Mouse (Mus musculus): ENCODE data around the gene Shank2. TPM values are rescaled to one million over a fixed set of nuclear protein-coding genes. Genes with fewer than 3 reads are reported as not detected.

Shank2 gene
- polyA plus RNA-seq, 1 experiment from 2014 or later: 0.31 TPM

- no peak for DNase-seq (ENCODE audit: low spot score)
- Histone ChIP-seq H3K9me3 (no peaks in the 10 kb centered on the region), H3K4me1 (no peaks in the 10 kb centered on the region), H3K27ac (no peak overlapping the region), H3K27me3 (ENCODE audit: insufficient read depth, poor library complexity, severe bottlenecking) (peaks cover 21% of the 10 kb centered on the region; the same call in 1 of the 2 replicates), H3K4me3 (no peak overlapping the region), H3K36me3 (no peaks in the 10 kb centered on the region)
- 87% methylated on average over 5 of the region's 5 CpGs for WGBS
Measured at GRCm38 (mm10) chr7:144228683-144229082, 227.0 kb downstream of the Shank2 start.

DNA sequence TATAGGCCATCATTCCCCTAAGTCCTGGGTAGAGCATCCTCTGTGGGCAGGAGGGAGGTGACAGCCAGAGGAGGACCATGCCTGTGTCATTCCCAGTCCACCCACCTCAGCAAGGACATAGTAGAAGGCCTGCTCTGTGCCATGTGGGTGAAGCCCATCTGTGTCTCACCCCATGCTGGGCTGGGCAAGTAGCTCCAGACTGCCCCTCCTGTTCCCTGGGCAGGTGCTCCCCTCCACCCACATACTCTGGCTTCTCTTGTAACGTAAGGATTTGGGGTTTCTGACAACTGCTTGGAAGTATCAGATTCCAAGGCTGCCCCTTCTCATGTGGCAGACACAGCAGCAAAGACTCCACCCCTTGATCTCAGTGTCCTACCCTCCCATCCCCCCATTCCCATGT is 227.7 kb downstream of the Shank2 start:
- no peak for DNase-seq (ENCODE audit: low spot score)
- H3K27ac ChIP-seq: no peak overlapping the region
- WGBS: 31% methylated on average over 1 of the region's 1 CpGs

DNA sequence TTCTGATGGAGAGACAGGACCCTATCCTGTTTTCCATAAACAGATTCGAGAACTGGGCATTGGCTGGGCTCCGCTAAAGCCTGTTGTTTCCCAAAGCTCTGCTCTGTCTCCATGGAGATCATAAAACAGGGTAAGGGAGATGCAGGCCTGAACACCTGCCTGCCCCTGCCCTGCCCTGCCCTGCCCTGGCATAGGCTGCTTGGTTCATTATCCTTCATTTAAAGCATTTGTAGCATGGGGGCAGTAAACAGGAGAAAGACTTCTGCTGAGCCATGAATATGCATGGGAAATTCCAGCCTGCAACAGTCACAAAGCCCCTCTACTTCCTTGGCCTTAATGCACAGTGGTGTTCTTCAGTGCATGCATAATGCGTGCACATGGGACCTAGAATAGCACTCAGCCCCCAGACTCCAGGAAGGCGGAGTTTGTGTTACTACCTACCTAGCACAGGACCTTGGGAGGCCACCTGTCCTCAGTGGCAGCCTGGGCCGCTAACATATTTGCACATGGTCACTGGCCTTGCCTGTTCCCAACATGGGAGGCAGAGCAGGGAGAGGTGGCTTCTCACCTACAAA is 230.5 kb downstream of the Shank2 start:
- no peak overlapping the region for H3K27ac ChIP-seq
- H3K4me1 ChIP-seq: peaks cover 9% of the 10 kb centered on the region
- DNase-seq (ENCODE audit: low spot score): no peak
- no peak overlapping the region for H3K4me3 ChIP-seq
- peaks cover 21% of the 10 kb centered on the region; the same call in 1 of the 2 replicates for H3K27me3 ChIP-seq (ENCODE audit: insufficient read depth, poor library complexity, severe bottlenecking)
- no peaks in the 10 kb centered on the region for H3K9me3 ChIP-seq
- H3K36me3 ChIP-seq: no peaks in the 10 kb centered on the region
- 65% methylated on average over 5 of the region's 5 CpGs for WGBS

More for the DNA sequence above, 227.7 kb downstream of the Shank2 start:
- H3K4me3 ChIP-seq: no peak overlapping the region
- H3K9me3 ChIP-seq: no peaks in the 10 kb centered on the region
- no peaks in the 10 kb centered on the region for H3K4me1 ChIP-seq
- H3K27me3 ChIP-seq (ENCODE audit: insufficient read depth, poor library complexity, severe bottlenecking): peaks cover 21% of the 10 kb centered on the region; the same call in 1 of the 2 replicates
- H3K36me3 ChIP-seq: no peaks in the 10 kb centered on the region

DNA sequence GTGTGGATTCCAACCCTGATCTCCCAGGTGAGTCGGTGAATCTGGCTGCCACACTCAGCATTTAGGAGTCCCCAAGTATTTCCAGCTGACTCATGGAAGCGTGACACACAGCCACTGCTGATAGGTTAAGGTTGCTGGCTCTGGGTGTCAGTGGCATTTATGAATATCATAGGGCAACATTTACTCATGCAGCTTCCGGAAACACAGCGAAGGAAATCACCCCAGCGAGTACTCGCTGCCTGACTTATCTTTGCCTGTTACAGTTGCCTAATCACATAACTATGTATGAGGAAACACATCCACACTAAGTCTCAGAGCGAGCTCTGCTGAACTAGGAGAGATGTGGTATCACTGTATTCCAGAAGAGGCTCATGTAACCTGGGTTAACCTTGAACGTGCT is 231.8 kb downstream of the Shank2 start:
- Histone ChIP-seq H3K36me3 (no peaks in the 10 kb centered on the region), H3K4me3 (no peak overlapping the region), H3K27me3 (ENCODE audit: insufficient read depth, poor library complexity, severe bottlenecking) (peaks cover 17% of the 10 kb centered on the region; the same call in 1 of the 2 replicates), H3K27ac (no peak overlapping the region), H3K4me1 (peaks cover 19% of the 10 kb centered on the region), H3K9me3 (no peaks in the 10 kb centered on the region)
- DNase-seq (ENCODE audit: low spot score): no peak
- 73% methylated on average over 8 of the region's 8 CpGs for WGBS

DNA sequence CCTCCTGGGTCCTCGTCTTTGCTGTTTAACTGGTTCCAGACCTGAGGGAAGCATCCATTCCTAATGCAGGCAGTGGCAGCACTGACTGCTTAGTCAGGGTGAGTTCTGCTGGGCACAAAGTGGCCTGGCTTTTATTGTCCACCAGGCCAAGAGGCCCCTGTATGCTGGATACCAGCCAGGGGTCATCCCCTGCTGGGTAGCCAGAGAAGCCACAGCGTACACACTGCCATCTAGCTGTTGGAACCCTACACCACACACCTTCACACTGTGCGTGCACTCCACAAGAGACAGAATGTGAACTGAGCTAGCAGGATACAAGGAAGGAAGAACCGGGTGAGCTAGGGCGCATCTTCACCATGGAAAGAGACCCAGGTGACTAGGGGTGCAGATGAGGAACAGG is 233.1 kb downstream of the Shank2 start:
- Histone ChIP-seq H3K27ac (no peak overlapping the region), H3K4me1 (peaks cover 30% of the 10 kb centered on the region), H3K4me3 (no peak overlapping the region), H3K36me3 (no peaks in the 10 kb centered on the region), H3K9me3 (no peaks in the 10 kb centered on the region), H3K27me3 (ENCODE audit: insufficient read depth, poor library complexity, severe bottlenecking) (peaks cover 7% of the 10 kb centered on the region; the same call in 1 of the 2 replicates)
- 50% methylated on average over 5 of the region's 5 CpGs for WGBS
- no peak for DNase-seq (ENCODE audit: low spot score)

DNA sequence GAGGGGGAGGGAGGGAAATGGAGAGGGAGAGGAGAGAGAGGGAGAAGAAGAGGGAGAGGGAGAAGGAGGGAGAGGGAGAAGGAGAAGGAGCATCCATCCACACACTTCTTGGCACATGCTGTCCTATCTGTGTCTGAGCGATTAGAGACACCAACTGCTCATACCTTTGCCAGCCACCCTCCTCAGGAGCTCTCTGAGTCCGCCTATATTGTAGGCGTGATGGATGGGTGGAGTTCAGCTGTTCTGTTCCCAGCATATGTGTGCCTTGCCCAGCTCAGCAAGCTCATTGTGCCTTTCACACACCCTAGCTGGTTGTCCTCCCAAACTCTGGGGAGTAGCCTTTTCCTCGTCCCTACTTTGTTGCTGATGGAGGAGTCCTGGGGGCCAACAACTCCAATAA is 233.8 kb downstream of the Shank2 start:
- Histone ChIP-seq H3K4me1 (peaks cover 37% of the 10 kb centered on the region), H3K36me3 (no peaks in the 10 kb centered on the region), H3K9me3 (no peaks in the 10 kb centered on the region), H3K27me3 (ENCODE audit: insufficient read depth, poor library complexity, severe bottlenecking) (peaks cover 7% of the 10 kb centered on the region; the same call in 1 of the 2 replicates), H3K4me3 (no peak overlapping the region), H3K27ac (no peak overlapping the region)
- WGBS: 85% methylated on average over 4 of the region's 4 CpGs
- no peak for DNase-seq (ENCODE audit: low spot score)

GRCm38 (mm10) chr7:144236802-144237201 is 235.1 kb downstream of the Shank2 start:
- peaks cover 37% of the 10 kb centered on the region for H3K4me1 ChIP-seq
- no peak overlapping the region for H3K27ac ChIP-seq
- no peak for DNase-seq (ENCODE audit: low spot score)
- H3K27me3 ChIP-seq (ENCODE audit: insufficient read depth, poor library complexity, severe bottlenecking): no peaks in the 10 kb centered on the region; the same call in 1 of the 2 replicates
- H3K9me3 ChIP-seq: no peaks in the 10 kb centered on the region
- 53% methylated on average over 13 of the region's 13 CpGs for WGBS
- H3K4me3 ChIP-seq: no peak overlapping the region
- H3K36me3 ChIP-seq: no peaks in the 10 kb centered on the region

DNA sequence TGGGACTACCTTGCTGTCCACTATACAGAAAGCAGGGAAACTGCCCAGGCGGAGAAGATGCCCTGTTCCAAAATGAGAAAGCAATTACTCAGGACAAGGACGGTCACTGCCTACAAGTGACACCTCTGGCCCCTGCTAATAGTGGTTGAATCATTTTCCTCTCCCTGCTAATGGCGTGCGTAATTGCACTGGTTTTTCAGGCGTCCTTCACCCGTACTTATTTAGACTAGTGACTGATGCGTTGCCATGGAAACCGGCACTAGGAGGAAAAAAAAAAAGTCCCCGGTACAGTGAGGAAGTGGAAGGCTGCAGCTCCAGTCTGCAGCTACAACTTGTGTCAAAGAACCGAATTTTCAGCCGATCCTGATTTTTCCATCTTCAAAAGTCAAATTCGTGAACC is 236.7 kb downstream of the Shank2 start:
- no peaks in the 10 kb centered on the region for H3K36me3 ChIP-seq
- peaks cover 6% of the 10 kb centered on the region; the same call in 1 of the 2 replicates for H3K27me3 ChIP-seq (ENCODE audit: insufficient read depth, poor library complexity, severe bottlenecking)
- DNase-seq (ENCODE audit: low spot score): no peak
- 48% methylated on average over 12 of the region's 12 CpGs for WGBS
- no peak overlapping the region for H3K27ac ChIP-seq
- H3K4me3 ChIP-seq: no peak overlapping the region
- H3K4me1 ChIP-seq: peaks cover 37% of the 10 kb centered on the region
- H3K9me3 ChIP-seq: no peaks in the 10 kb centered on the region

DNA sequence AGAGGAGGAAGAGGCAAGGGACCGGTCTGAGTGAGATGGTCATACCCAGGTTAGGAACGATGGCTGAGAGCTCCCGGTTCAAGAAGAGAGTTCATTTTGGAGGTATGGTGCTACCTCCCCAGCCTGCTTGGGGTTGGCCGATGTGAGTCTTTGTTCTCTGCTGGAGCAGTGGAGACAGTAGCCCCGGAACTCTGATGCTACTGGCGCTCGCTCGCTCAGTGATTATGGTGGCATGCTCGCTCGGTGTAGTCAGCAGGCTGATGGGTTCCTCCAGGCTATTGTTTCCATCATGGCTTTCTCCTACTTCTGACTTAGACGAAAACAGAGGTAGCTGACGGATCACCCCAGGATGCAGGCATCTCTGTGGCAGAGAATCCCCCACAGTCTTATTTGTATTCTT is 237.3 kb downstream of the Shank2 start:
- Histone ChIP-seq H3K9me3 (no peaks in the 10 kb centered on the region), H3K4me1 (peaks cover 37% of the 10 kb centered on the region), H3K27me3 (ENCODE audit: insufficient read depth, poor library complexity, severe bottlenecking) (peaks cover 6% of the 10 kb centered on the region; the same call in 1 of the 2 replicates), H3K36me3 (no peaks in the 10 kb centered on the region), H3K4me3 (no peak overlapping the region), H3K27ac (no peak overlapping the region)
- WGBS: 57% methylated on average over 12 of the region's 12 CpGs
- DNase-seq (ENCODE audit: low spot score): no peak

GRCm38 (mm10) chr7:144239571-144240370 is 238.0 kb downstream of the Shank2 start:
- H3K27me3 ChIP-seq (ENCODE audit: insufficient read depth, poor library complexity, severe bottlenecking): peaks cover 6% of the 10 kb centered on the region; the same call in 1 of the 2 replicates
- no peak for DNase-seq (ENCODE audit: low spot score)
- H3K4me3 ChIP-seq: no peak overlapping the region
- H3K27ac ChIP-seq: no peak overlapping the region
- peaks cover 37% of the 10 kb centered on the region for H3K4me1 ChIP-seq
- H3K36me3 ChIP-seq: no peaks in the 10 kb centered on the region
- no peaks in the 10 kb centered on the region for H3K9me3 ChIP-seq
- 20% methylated on average over 6 of the region's 6 CpGs for WGBS

- Histone ChIP-seq H3K27ac (no peak overlapping the region), H3K36me3 (no peaks in the 10 kb centered on the region), H3K4me3 (no peak overlapping the region), H3K27me3 (ENCODE audit: insufficient read depth, poor library complexity, severe bottlenecking) (peaks cover 6% of the 10 kb centered on the region; the same call in 1 of the 2 replicates), H3K9me3 (no peaks in the 10 kb centered on the region), H3K4me1 (peaks cover 37% of the 10 kb centered on the region)
- WGBS: 73% methylated on average over 4 of the region's 4 CpGs
- DNase-seq (ENCODE audit: low spot score): no peak
Measured at GRCm38 (mm10) chr7:144240736-144241343, 239.1 kb downstream of the Shank2 start.

DNA sequence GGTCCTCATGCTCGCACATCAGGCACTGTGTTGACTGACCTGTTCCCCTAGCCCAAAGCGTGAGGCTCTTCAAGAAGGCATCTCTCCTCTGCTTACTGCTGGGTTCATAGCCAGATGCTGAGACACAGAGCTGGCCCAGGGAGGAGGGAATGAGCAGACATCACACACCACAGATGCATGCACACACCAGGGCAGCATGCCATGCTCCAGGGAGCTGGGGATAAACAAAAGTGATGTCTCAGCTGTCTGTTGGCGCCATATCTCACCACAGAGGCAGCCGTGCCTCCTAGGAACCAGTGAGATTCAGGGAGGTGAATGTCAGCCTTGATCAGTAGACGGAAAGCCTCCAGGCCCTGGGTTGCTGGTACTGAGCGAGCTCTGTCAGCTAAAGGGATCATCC is 242.5 kb downstream of the Shank2 start:
- WGBS: 73% methylated on average over 6 of the region's 6 CpGs
- H3K27ac ChIP-seq: no peak overlapping the region
- no peaks in the 10 kb centered on the region for H3K9me3 ChIP-seq
- no peak for DNase-seq (ENCODE audit: low spot score)
- peaks cover 13% of the 10 kb centered on the region for H3K4me1 ChIP-seq
- H3K36me3 ChIP-seq: no peaks in the 10 kb centered on the region
- H3K4me3 ChIP-seq: no peak overlapping the region
- H3K27me3 ChIP-seq (ENCODE audit: insufficient read depth, poor library complexity, severe bottlenecking): peaks cover 6% of the 10 kb centered on the region; the same call in 1 of the 2 replicates

DNA sequence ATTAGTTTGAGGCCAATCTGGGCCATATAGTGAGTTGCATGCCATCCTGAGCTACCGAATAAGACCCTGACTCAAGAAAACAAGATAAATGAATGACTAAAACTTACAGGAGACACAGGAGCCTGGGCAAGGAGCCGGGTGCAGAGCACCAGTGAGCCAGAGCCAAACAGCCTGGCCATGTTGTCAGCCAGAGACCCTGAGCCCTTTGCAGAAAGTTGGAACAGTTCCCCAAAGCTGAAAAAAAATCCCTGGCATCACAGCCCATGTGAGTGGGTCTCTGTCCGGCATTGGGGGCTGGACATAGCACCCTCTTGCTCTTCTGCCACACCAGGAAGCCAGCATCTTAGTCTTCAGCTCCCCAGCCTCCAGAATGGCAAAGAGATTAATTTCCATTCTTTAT is 244.5 kb downstream of the Shank2 start:
- H3K4me3 ChIP-seq: no peak overlapping the region
- H3K4me1 ChIP-seq: no peaks in the 10 kb centered on the region
- 76% methylated on average over 3 of the region's 3 CpGs for WGBS
- H3K27ac ChIP-seq: no peak overlapping the region
- peaks cover 6% of the 10 kb centered on the region; the same call in 1 of the 2 replicates for H3K27me3 ChIP-seq (ENCODE audit: insufficient read depth, poor library complexity, severe bottlenecking)
- H3K9me3 ChIP-seq: no peaks in the 10 kb centered on the region
- no peak for DNase-seq (ENCODE audit: low spot score)
- no peaks in the 10 kb centered on the region for H3K36me3 ChIP-seq

Measured in heart, embryonic 10.5 days (tissue).